Mouse (Mus musculus) cerebellum, adult 2 months (tissue): Measurements from ENCODE around the gene Sgms1. TPM values are rescaled to one million over a fixed set of nuclear protein-coding genes. Genes with fewer than 3 reads are reported as not detected.
A peak's percentile ranks its signal among the peaks of the same experiment; 100 is the strongest.

Source experiments
- DNase-seq, 2 experiments: peaks; one replicate each; pipeline ENCODE4 v3.0.0; 2021
- H3K27ac ChIP-seq: fragments of 200-500 bp; 2 replicates; pipeline ENCODE4 v1.5.1; 2012; ENCODE audit warnings: low read length, control low read depth, inconsistent platforms; ENCODE audit not compliant: insufficient read depth
- H3K27me3 ChIP-seq: fragments of 200-500 bp; 2 replicates; pipeline ENCODE4 v1.6.1; 2012; ENCODE audit warnings: inconsistent platforms, mild to moderate bottlenecking, low read length, moderate library complexity; ENCODE audit not compliant: control insufficient read depth, insufficient read depth
- H3K4me1 ChIP-seq: fragments of 200-500 bp; 2 replicates; pipeline ENCODE4 v1.6.1; 2011; ENCODE audit warnings: low read length; ENCODE audit not compliant: control insufficient read depth, insufficient read depth
- H3K4me3 ChIP-seq: fragments of 200-500 bp; replicated peaks from 2 replicates; pipeline ENCODE3; 2011; ENCODE audit warnings: mild to moderate bottlenecking, low read depth, low read length, control low read depth; ENCODE audit not compliant: insufficient read depth
- CTCF ChIP-seq: fragments of 200-500 bp; IDR thresholded peaks from 2 replicates; pipeline ENCODE4 v1.5.1; 2011; ENCODE audit warnings: low read depth, mild to moderate bottlenecking, control low read depth, low read length, moderate library complexity, borderline replicate concordance; ENCODE audit not compliant: insufficient read depth
- POLR2A ChIP-seq: fragments of 200-500 bp; IDR thresholded peaks from 2 replicates; pipeline ENCODE4 v1.6.1; 2011; ENCODE audit warnings: low read length, control low read depth, borderline replicate concordance; ENCODE audit not compliant: insufficient read depth
- WGBS: fragments of 180-500 bp; shearing (Covaris S2); methylation state at CpG from one replicate; pipeline ENCODE4 v1.1.7; 2018; 5-methylcytosine and 5-hydroxymethylcytosine counted together
- polyA plus RNA-seq: library from polyadenylated mRNA; depleted of rRNA; stranded (reverse); fragments of >200 nt; gene quantifications from 2 replicates; pipeline ENCODE4 v1.2.3, GENCODE M21; 2012

Gene Sgms1
- polyA plus RNA-seq, 1 experiment = 34.7 TPM

GRCm38 (mm10) chr19:32174561-32174960 lies 215.0 kb downstream of the Sgms1 start:
- H3K27me3 ChIP-seq = no peaks in the 10 kb centered on the region
- no peak for DNase-seq
- no peak overlapping the region for H3K27ac ChIP-seq
- 92% methylated on average over 5 of the region's 5 CpGs for WGBS
- no peak for TF ChIP-seq POLR2A
- no peak for TF ChIP-seq CTCF
- no peak overlapping the region for H3K4me3 ChIP-seq
- H3K4me1 ChIP-seq = peaks cover 14% of the 10 kb centered on the region

- DNase-seq = no peak
- no peaks in the 10 kb centered on the region for H3K27me3 ChIP-seq
- no peak overlapping the region for H3K27ac ChIP-seq
- no peak overlapping the region for H3K4me3 ChIP-seq
- H3K4me1 ChIP-seq = peaks cover 11% of the 10 kb centered on the region
- 83% methylated on average over 6 of the region's 6 CpGs for WGBS
- no peak for TF ChIP-seq CTCF
- TF ChIP-seq POLR2A = no peak
Observed at GRCm38 (mm10) chr19:32173522-32174184, 215.9 kb downstream of the Sgms1 start.

DNA sequence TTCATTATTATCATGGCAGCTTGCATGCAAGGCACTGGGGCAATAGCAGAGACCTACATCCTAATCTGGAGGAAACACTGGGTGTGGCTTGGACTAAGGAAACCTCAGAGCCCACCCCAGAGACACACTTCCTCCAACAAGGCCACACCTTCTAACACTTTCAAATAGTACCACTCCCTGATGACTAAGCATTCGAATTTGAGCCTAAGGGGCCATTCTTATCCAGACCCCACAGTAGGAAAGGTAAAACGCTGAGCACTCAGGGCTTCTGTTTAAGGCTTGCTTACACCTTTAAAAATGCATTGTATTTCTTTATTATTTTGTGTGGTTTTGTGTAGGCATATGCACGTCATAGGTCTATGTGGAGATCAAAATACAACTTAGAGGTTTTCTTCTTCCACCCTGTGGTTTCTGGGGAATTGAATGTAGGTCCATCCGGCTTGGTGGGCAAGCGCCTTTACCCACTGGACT lies 217.0 kb downstream of the Sgms1 start:
- H3K27me3 ChIP-seq = no peaks in the 10 kb centered on the region
- H3K4me1 ChIP-seq = peaks cover 3% of the 10 kb centered on the region
- no peak overlapping the region for H3K4me3 ChIP-seq
- H3K27ac ChIP-seq = no peak overlapping the region
- WGBS = 95% methylated on average over 5 of the region's 5 CpGs
- TF ChIP-seq CTCF = no peak
- TF ChIP-seq POLR2A = no peak
- DNase-seq = no peak

GRCm38 (mm10) chr19:32171981-32172380 lies 217.5 kb downstream of the Sgms1 start:
- TF ChIP-seq CTCF (no peak), POLR2A (no peak)
- DNase-seq = no peak
- Histone ChIP-seq H3K27ac (no peak overlapping the region), H3K4me1 (peaks cover 3% of the 10 kb centered on the region), H3K4me3 (no peak overlapping the region), H3K27me3 (no peaks in the 10 kb centered on the region)
- 91% methylated on average over 7 of the region's 7 CpGs for WGBS

DNA sequence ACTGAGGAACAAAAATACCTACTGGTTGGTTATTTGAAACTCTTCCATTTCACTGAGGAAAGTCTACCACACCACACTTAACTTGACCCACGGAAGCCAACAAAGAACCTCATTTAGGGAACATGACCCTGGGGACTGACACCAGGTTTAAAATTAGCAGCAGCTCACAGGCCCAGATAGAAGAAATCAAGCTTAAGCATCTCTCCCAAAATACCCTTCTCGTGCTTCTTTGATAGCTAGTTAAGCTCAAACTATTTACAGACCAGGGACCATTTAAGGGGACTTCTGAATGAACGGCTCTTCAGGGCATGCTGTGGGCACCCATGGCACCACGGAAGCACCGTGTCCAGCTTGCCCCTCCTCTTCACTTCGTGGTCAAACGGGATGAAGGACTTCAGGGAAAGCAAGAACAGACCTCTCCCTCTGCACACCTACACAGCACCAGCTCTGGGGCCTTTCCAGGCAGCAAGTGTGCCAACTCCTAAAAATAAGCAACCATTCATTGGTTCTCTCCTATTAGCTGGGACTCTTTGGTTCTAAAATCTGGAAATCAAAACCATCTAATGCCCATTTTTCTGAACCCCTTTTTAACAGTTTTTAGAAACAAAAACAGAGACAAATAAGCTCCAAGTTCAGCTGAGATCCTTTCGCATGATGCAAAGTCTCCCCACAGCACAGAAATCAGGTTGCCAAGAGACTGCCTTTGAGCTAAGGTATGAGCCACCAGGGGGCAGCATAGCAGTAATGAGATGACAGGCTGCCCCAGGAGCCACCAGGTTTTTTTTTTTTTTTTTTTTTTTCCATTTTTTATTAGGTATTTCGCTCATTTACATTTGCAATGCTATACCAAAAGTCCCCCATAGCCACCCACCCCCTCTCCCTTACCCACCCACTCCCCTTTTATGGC lies 219.6 kb downstream of the Sgms1 start:
- Histone ChIP-seq H3K4me3 (peak overlapping the region; percentile 43), H3K27me3 (no peaks in the 10 kb centered on the region), H3K27ac (peak overlapping the region; percentile 39), H3K4me1 (peaks cover 3% of the 10 kb centered on the region)
- TF ChIP-seq CTCF (peak; percentile 62; the same call in 1 of the 2 replicates), POLR2A (no peak)
- DNase-seq = peak; percentile 81 to 83
- WGBS = 11% methylated on average over 8 of the region's 9 CpGs

DNA sequence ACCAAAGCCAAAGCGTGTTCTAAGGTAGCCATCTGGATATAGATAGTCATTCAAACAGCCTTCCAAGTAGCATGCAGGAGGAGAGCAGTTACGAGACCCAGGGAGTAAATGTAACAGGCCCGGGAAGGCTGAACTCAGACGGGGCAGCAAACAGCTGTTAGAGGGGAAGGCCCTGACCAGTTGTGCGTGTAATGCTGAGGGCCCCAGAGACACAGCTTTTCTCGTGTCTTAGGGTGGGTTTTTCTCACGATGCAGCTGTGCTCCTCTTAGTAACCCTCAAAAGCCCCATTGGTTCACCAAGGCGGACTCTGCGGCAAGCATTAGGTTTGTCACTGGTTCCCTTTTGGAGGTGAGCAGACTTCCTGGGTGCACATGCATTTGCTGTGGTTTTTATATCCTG lies 221.5 kb downstream of the Sgms1 start:
- peaks cover 3% of the 10 kb centered on the region for H3K4me1 ChIP-seq
- no peaks in the 10 kb centered on the region for H3K27me3 ChIP-seq
- TF ChIP-seq CTCF (no peak), POLR2A (no peak)
- 86% methylated on average over 9 of the region's 9 CpGs for WGBS
- no peak overlapping the region for H3K27ac ChIP-seq
- H3K4me3 ChIP-seq = no peak overlapping the region
- DNase-seq = no peak

DNA sequence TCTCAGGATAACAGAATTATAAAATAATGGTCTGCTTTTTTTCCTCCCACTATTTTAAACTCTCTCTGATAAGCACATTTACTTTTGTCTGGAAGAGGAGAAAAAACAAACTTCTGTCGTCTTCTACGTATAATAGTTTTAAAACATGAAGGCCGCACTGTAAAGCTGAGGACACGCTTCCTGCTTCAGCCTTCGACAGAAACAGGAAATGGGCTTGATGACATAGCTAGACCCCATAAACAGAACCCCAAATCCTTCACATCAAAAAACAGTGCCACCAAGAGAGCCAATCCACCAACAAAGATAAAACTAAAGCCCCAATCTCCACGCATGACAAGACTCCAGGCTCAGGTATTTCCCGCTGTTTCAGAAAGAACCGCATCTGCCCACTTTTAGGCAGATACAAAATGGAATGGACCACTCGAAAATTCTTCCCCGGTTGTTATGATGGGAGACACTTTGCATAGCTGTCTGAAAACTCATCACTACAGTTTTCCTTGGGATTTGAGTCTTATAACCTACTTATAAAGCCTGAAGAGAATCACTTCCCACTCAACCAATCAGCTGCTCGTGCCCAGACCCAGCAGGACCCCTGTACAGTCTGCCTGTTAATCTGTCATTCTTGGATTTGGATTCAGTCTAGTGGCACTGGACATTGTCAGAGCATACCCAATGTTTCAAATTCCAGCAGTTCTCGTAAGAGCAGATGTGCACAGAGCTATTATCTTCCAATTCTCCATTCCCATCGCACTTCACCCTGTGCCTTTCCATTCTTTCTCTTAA lies 222.5 kb downstream of the Sgms1 start:
- no peak overlapping the region for H3K27ac ChIP-seq
- TF ChIP-seq POLR2A (no peak), CTCF (no peak)
- 87% methylated on average over 13 of the region's 13 CpGs for WGBS

More for the DNA sequence above, 222.5 kb downstream of the Sgms1 start:
- no peak for DNase-seq
- H3K4me3 ChIP-seq = no peak overlapping the region
- H3K27me3 ChIP-seq = no peaks in the 10 kb centered on the region
- peaks cover 3% of the 10 kb centered on the region for H3K4me1 ChIP-seq
